Mouse (Mus musculus) MEL (cell line): Measurements from ENCODE around the gene Rbfox3.

Source experiments
- CTCF ChIP-seq, 3 experiments: IDR thresholded peaks in 2 of 3; conservative IDR thresholded peaks in 1 of 3; 2 replicates each; pipeline ENCODE4 v1.5.1; 2011 to 2012; ENCODE audit warnings: low read length in 3 of 3, low read depth in 2 of 3, mild to moderate bottlenecking in 2 of 3, improper control_type of control experiment in 1 of 3, inconsistent platforms in 1 of 3, mixed read lengths in 1 of 3, moderate library complexity in 1 of 3; ENCODE audit not compliant: control insufficient read depth in 1 of 3, insufficient read depth in 1 of 3, poor library complexity in 1 of 3, severe bottlenecking in 1 of 3
- E2F4 ChIP-seq: IDR thresholded peaks from 2 replicates; pipeline ENCODE4 v1.6.1; 2011; ENCODE audit warnings: low read depth, low read length, improper control_type of control experiment, borderline replicate concordance
- GATA1 ChIP-seq: IDR thresholded peaks from 2 replicates; pipeline ENCODE4 v1.6.1; 2011; ENCODE audit warnings: low read depth, low read length, improper control_type of control experiment
- MAFK ChIP-seq: IDR thresholded peaks from 2 replicates; pipeline ENCODE4 v1.6.1; 2011; ENCODE audit warnings: low read depth, mild to moderate bottlenecking, low read length, improper control_type of control experiment, borderline replicate concordance
- MAX ChIP-seq: IDR thresholded peaks from 2 replicates; pipeline ENCODE4 v1.6.1; 2011; ENCODE audit warnings: low read length, improper control_type of control experiment
- MEF2A ChIP-seq: IDR thresholded peaks from 2 replicates; pipeline ENCODE4 v1.6.1; 2014; ENCODE audit warnings: low read depth, mild to moderate bottlenecking, inconsistent platforms, low read length, improper control_type of control experiment; ENCODE audit not compliant: poor library complexity, insufficient replicate concordance, severe bottlenecking; ENCODE audit errors: extremely low read depth
- POLR2A ChIP-seq, 2 experiments: IDR thresholded peaks; 2 replicates each; pipeline ENCODE4 v1.6.1; 2011 to 2012; ENCODE audit warnings: low read length in 2 of 2, mild to moderate bottlenecking in 2 of 2, control low read depth in 1 of 2, improper control_type of control experiment in 1 of 2, low read depth in 1 of 2, moderate library complexity in 1 of 2; ENCODE audit not compliant: control insufficient read depth in 1 of 2, insufficient read depth in 1 of 2, poor library complexity in 1 of 2
- TAL1 ChIP-seq: IDR thresholded peaks from 2 replicates; pipeline ENCODE4 v1.6.1; 2012; ENCODE audit warnings: mild to moderate bottlenecking, inconsistent platforms, low read length, moderate library complexity, mixed read lengths
- UBTF ChIP-seq: IDR thresholded peaks from 2 replicates; pipeline ENCODE4 v1.6.1; 2012; ENCODE audit warnings: low read depth, mild to moderate bottlenecking, inconsistent platforms, low read length, improper control_type of control experiment, moderate library complexity, borderline replicate concordance; ENCODE audit not compliant: insufficient read depth
- USF1 ChIP-seq: IDR thresholded peaks from 2 replicates; pipeline ENCODE4 v1.6.1; 2014; ENCODE audit warnings: low read depth, mild to moderate bottlenecking, inconsistent platforms, low read length, improper control_type of control experiment, moderate library complexity

DNA sequence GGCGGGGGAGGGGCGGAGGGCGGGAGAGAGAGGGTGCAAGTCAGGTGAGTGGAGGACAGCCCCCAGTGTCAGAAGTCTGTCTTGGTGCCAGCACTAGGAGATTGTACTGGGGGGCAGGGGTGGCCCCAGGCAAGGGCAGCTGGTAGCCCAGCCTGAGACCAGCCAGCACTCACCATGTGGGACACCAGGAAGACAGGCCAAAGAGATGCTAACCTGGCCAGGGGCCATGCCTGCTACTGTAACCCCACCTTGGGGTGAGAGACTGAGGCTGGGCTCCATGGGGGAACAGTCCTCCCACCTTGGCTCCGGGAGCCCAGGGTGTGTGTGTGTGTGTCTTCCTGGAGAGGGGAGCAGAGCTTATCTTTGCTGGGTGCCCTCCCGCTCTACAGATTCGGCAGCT, 408.4 kb downstream of the Rbfox3 start:
- TF ChIP-seq MEF2A (no peak), CTCF (IDR thresholded peaks at IDR 0.05 in 2 of 3, conservative IDR thresholded peaks at IDR 0.05 in 1 of 3; ENCODE audit: control insufficient read depth in 1 of 3, insufficient read depth in 1 of 3, low read depth in 2 of 3, low read length in 3 of 3, poor library complexity in 1 of 3, severe bottlenecking in 1 of 3) (no peak), MAFK (no peak), POLR2A (IDR thresholded peaks at IDR 0.05; ENCODE audit: control insufficient read depth in 1 of 2, insufficient read depth in 1 of 2, low read depth in 1 of 2, low read length in 2 of 2, poor library complexity in 1 of 2) (no peak), GATA1 (no peak), UBTF (no peak), MAX (no peak), TAL1 (no peak), USF1 (no peak), E2F4 (no peak)
